Mouse (Mus musculus): ENCODE data around the gene Myo9b. TPM values are rescaled to one million over a fixed set of nuclear protein-coding genes. Genes with fewer than 3 reads are reported as not detected.
"Not testable (repeated sequence)": the region's sequence is repeated elsewhere in the genome, so short reads cannot be mapped to it uniquely, and the experiment has no call there.

Myo9b gene
- 94.0 and 107 TPM in 2 replicates for polyA plus RNA-seq (2012; ENCODE audit: insufficient read depth, insufficient read length, missing spikeins)

DNA sequence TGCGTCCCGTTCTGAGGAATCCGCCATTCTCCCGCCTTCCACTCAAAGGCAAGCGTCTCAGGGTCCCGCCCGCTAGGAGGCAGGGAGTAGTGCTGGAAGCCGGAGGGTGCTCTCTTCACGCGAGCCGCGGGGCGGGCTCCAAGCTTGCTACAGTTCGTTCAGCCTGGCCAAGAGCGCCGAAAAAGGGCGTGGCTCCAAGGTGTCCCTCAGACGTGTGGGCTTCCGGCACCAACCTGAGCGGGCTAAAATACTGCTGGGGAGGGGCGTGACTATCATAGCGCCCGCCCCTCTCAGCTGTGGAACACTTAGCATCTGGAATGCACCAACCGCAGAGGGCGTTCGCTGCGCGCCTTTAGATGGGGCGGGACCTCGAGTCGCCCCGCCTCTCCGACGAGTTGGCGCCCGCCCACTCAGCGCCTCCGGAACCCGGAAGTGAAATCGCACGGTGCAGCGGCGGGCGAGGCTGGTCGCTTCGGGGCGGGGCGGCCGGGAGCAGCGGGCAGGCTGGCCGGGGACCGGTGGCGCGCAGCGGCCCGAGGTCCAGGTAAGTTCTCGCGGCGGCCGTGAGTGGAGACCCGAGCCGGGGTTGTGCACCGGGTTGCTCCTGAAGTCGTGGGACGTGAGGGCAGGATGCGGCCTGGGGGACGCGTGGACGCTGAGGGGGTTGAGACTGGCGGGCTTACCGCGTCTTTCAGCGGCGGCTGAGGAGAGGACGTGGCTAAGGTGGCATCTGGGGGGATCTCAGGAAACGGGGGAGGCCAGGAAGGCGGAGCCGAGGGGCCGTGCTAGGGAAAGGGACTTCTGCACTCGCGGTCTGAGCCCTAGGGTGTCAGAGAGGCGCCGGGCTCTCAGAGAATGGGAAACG lies at the start of gene Myo9b, which contains the start of gene Haus8:
Gene Myo9b, plus strand, starts transcription at position 429 of the 865 bp plus-strand sequence.
Gene Haus8, minus strand, starts transcription at position 649 of the 865 bp plus-strand sequence.
- TF ChIP-seq CTCF (IDR thresholded peaks at IDR 0.05; ENCODE audit: low read depth, low read length) (no peak), POLR2A (IDR thresholded peaks at IDR 0.05; ENCODE audit: borderline replicate concordance, low read depth, low read length) (0 out of 2 replicates have a peak, but pooled peaks have one; percentile 43)
- H3K4me1 ChIP-seq (ENCODE audit: control insufficient read depth, insufficient read depth, low read length): peaks cover 37% of the 10 kb centered on the region
- peak within 1 kb of the TSS; percentile 76 for H3K27ac ChIP-seq (ENCODE audit: insufficient read depth, low read depth, low read length)
- peak within 1 kb of the TSS; percentile 82 for H3K4me3 ChIP-seq (ENCODE audit: insufficient read depth, low read length)

DNA sequence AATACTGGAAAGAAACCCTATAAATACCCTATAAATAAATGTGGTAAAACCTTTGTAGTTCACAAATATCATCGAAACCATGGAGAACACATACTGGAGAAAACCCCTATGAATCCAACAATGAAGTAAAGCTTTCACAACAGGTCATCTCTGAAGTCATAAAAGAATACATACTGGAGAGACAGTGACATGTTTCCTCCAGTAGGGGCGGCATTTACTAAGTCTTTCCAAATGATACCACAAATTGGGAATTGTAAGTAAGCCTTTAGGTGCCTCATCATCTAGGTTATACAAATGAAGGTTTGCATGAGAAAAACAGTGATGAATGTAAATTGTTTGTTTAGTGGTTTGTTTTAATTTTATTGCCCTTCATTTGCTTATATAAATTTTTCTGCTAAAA lies 48.0 kb upstream of the Myo9b start:
- Histone ChIP-seq H3K27ac (ENCODE audit: insufficient read depth, low read depth, low read length) (no peak overlapping the region), H3K4me3 (ENCODE audit: insufficient read depth, low read length) (no peak overlapping the region), H3K4me1 (ENCODE audit: control insufficient read depth, insufficient read depth, low read length) (no peaks in the 10 kb centered on the region)
- no peak for TF ChIP-seq POLR2A (IDR thresholded peaks at IDR 0.05; ENCODE audit: borderline replicate concordance, low read depth, low read length)
- no peak for TF ChIP-seq CTCF (IDR thresholded peaks at IDR 0.05; ENCODE audit: low read depth, low read length)

DNA sequence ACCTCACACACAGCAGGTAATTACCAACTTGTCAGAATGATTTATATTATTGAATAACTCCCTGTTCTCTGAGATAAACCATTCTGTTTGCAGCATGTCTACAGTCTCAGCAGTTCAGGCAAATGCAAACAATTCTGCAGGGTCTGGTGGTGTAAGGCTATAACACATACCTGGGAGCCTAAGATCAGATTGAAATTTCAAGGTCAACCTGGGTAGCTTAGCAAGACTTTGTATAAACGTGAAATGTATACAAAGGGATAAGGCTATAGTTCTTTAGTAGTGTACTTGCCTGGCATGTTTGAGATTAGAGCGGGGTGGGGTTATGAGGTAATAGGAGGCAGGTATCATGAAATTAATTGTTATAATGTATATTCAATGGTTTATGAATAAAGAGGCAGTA lies 29.8 kb upstream of the Myo9b start:
- no peaks in the 10 kb centered on the region for H3K4me1 ChIP-seq (ENCODE audit: control insufficient read depth, insufficient read depth, low read length)
- no peak overlapping the region for H3K27ac ChIP-seq (ENCODE audit: insufficient read depth, low read depth, low read length)
- TF ChIP-seq POLR2A (IDR thresholded peaks at IDR 0.05; ENCODE audit: borderline replicate concordance, low read depth, low read length) (no peak), CTCF (IDR thresholded peaks at IDR 0.05; ENCODE audit: low read depth, low read length) (no peak)
- H3K4me3 ChIP-seq (ENCODE audit: insufficient read depth, low read length): no peak overlapping the region

DNA sequence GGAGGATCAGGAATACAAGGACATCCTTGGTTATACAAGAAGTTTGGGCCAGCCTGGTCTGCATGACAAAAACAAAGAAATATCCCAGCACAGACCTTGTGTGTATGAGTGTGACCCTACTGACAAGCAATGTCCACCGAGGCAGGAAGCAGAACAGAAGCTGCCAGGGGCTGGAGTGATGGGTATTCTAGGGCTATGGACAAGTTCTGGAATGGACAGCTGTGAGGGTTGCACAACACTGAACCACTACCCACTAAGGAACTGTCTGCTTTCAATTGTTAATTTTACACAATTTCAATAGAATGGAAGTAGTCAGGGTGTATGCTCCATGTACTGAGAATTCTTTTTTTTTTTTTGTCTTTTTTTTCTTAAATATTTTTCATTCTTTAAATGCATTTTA lies 24.3 kb upstream of the Myo9b start:
- TF ChIP-seq POLR2A (IDR thresholded peaks at IDR 0.05; ENCODE audit: borderline replicate concordance, low read depth, low read length) (no peak), CTCF (IDR thresholded peaks at IDR 0.05; ENCODE audit: low read depth, low read length) (no peak)
- H3K4me1 ChIP-seq (ENCODE audit: control insufficient read depth, insufficient read depth, low read length): no peaks in the 10 kb centered on the region
- no peak overlapping the region for H3K4me3 ChIP-seq (ENCODE audit: insufficient read depth, low read length)
- no peak overlapping the region for H3K27ac ChIP-seq (ENCODE audit: insufficient read depth, low read depth, low read length)

DNA sequence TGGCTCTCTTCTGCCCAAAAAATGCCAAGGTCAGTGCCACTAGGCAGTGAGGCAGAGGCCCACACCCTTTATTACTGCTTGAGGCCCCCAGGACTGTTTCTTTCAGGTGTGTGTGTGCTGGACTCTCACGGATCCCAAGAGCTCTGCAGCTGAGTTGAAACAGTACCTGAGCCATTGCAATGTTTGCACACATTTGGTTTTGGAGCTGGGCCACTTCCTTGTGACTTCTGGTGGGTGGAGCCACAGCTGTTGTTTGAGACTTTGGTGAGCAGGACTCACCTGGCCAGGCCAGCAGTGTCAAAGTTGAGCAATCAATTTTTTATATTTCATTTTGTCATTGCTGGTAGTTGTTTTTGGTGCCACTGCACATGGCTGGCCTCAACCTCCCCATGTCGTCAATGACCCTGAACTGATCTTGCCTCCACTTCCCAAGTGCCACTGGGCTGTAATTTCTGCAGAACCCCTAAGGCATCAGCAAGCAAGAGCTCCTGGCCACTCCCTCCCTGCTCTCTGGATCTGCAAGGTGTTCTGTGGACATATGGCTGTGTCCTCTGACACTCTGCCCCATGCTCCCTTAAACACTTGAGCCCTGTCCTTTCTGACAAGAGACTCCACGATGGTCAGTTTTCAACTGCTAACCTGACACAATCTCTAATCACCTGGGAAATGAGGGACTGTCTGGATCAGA lies 15.8 kb upstream of the Myo9b start:
- H3K4me1 ChIP-seq (ENCODE audit: control insufficient read depth, insufficient read depth, low read length): no peaks in the 10 kb centered on the region
- H3K4me3 ChIP-seq (ENCODE audit: insufficient read depth, low read length): no peak overlapping the region
- TF ChIP-seq POLR2A (IDR thresholded peaks at IDR 0.05; ENCODE audit: borderline replicate concordance, low read depth, low read length): no peak
- TF ChIP-seq CTCF (IDR thresholded peaks at IDR 0.05; ENCODE audit: low read depth, low read length): no peak
- no peak overlapping the region for H3K27ac ChIP-seq (ENCODE audit: insufficient read depth, low read depth, low read length)

DNA sequence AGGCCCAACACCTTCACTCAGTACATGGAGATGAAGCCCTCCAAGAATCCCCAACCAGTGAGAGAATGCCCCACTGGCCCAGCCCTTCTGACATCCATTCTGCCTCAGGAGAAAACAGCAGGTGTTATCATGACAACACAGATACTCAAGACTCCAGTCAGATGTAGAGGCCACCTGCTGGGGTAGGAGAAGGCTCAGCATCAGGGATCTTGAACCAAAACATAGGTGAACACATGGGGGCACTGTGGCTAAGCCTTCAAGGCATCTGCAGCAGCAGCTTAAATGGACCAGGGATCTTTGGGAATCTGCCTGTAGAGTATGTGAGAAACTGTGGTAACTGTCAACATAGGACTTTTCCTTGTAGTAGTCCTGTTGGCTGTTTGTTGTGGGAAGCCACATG lies 11.3 kb upstream of the Myo9b start:
- no peaks in the 10 kb centered on the region for H3K4me1 ChIP-seq (ENCODE audit: control insufficient read depth, insufficient read depth, low read length)
- H3K4me3 ChIP-seq (ENCODE audit: insufficient read depth, low read length): no peak overlapping the region
- TF ChIP-seq CTCF (IDR thresholded peaks at IDR 0.05; ENCODE audit: low read depth, low read length): no peak
- no peak for TF ChIP-seq POLR2A (IDR thresholded peaks at IDR 0.05; ENCODE audit: borderline replicate concordance, low read depth, low read length)
- no peak overlapping the region for H3K27ac ChIP-seq (ENCODE audit: insufficient read depth, low read depth, low read length)

DNA sequence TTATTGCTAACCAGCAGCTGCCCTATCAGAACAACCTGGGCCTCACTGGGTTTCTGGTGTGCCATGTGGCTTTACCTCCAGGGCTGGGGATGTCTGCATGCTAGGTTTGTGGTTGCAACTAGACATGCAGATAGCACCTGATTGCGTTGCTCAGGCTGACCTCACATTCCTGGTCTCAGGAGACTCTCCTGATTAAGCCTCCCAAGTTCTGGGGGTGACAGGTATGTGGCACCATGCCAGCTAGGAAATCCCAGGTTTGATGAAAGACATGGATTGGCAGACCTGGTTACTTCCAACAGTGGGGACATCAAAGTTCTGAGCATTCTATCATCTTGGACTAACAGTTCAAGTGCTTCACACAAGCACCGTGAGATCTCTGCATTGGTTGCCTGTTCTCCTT lies 4.8 kb upstream of the Myo9b start:
- no peak overlapping the region for H3K4me3 ChIP-seq (ENCODE audit: insufficient read depth, low read length)
- H3K27ac ChIP-seq (ENCODE audit: insufficient read depth, low read depth, low read length): no peak overlapping the region
- TF ChIP-seq POLR2A (IDR thresholded peaks at IDR 0.05; ENCODE audit: borderline replicate concordance, low read depth, low read length): no peak
- no peak for TF ChIP-seq CTCF (IDR thresholded peaks at IDR 0.05; ENCODE audit: low read depth, low read length)
- peaks cover 9% of the 10 kb centered on the region for H3K4me1 ChIP-seq (ENCODE audit: control insufficient read depth, insufficient read depth, low read length)

DNA sequence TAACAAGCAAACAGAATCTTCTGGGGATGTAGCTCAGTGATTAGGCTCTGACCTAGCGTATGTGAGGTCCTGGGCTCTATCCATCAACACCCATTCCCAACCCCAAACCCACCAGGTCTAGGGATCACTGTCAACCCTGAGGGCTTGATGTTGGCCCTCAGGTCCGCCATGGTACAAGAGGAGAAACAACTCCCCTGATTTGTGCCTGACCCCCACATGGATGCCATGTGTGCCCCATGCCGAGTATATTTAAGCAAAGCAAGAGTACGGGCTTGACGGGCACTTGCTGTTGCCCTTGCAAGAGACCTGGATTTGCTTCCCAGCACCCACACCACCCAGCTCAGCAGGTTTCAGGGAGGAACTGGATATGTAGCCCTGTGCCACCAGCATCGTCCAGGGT lies 4.2 kb upstream of the Myo9b start:
- H3K27ac ChIP-seq (ENCODE audit: insufficient read depth, low read depth, low read length); H3K4me1 ChIP-seq (ENCODE audit: control insufficient read depth, insufficient read depth, low read length); H3K4me3 ChIP-seq (ENCODE audit: insufficient read depth, low read length): not testable (repeated sequence)

DNA sequence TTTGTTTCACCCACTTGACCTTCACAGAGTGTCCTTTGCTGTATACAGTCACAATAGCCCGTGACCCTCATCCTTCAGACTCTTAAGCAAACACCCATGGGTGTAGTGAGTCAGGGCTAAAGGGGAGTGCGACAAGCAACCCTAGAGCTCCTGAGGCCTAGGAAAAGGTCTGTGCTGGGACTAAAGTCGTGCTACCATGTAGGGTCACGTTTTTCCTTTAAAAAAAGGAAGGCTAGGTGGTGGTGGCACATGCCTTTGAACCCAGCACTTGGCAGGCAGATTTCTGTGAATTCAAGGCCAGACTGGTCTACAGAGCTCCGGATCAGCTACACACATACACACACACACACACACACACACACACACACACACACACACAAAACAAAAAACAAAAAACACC lies 884 bp upstream of the Myo9b start:
- peaks cover 37% of the 10 kb centered on the region for H3K4me1 ChIP-seq (ENCODE audit: control insufficient read depth, insufficient read depth, low read length)
- TF ChIP-seq CTCF (IDR thresholded peaks at IDR 0.05; ENCODE audit: low read depth, low read length): no peak
- TF ChIP-seq POLR2A (IDR thresholded peaks at IDR 0.05; ENCODE audit: borderline replicate concordance, low read depth, low read length): no peak
- peak overlapping the region; percentile 82 for H3K4me3 ChIP-seq (ENCODE audit: insufficient read depth, low read length)
- H3K27ac ChIP-seq (ENCODE audit: insufficient read depth, low read depth, low read length): peak overlapping the region; percentile 57

DNA sequence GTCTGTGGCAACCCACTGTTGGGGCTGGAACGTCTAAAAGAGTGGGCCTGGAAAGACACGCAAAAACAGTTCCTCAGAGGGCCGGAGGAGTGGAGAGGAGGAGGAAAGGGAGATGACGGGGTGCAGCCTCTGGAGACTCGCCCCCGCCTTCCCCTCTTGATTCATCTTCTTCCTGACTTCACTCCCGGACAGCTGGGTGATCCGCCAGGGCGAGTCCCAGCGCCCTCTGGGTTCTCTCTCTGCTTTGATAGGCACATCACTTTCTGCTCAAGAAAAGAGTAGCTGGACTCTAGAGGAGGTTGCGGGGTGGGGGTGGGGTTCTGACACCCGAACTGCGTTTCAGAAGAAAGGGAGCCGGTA lies 617 bp downstream of the Myo9b start:
- peak overlapping the region; percentile 79 for H3K4me3 ChIP-seq (ENCODE audit: insufficient read depth, low read length)
- H3K4me1 ChIP-seq (ENCODE audit: control insufficient read depth, insufficient read depth, low read length): peaks cover 41% of the 10 kb centered on the region
- TF ChIP-seq POLR2A (IDR thresholded peaks at IDR 0.05; ENCODE audit: borderline replicate concordance, low read depth, low read length) (no peak), CTCF (IDR thresholded peaks at IDR 0.05; ENCODE audit: low read depth, low read length) (no peak)
- H3K27ac ChIP-seq (ENCODE audit: insufficient read depth, low read depth, low read length): peak overlapping the region; percentile 76

Measured in bone marrow macrophage, adult 2 months (primary cell).